Comparison of ENCODE assay signal across 8 mouse cellular contexts in the genomic region with DNA sequence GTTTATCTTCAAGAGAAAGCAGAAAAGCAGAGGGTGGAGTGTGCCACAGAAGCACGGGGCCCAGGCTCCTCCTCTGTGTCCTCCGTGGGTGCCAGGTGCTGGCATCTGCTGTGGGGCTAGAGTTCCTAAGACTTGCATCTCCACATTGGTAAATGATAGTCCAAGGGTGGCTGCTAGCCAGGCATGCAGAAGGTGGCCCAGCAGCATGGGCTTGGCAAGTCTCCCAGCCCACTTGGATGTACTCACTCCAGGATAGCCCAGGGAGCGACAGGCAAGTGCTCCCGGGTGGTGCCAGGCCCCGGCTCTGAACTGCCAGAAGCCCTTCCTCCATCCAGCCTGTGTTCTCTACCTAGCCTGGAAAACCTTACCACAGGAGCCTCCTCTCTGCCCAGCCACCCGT.
DNase-seq lines count a peak whose midpoint lies in the region; ATAC-seq and TF ChIP-seq lines count a peak whose summit lies in the region.

No protein-coding gene starts in this region.

- H3K36me3 ChIP-seq in kidney, embryonic 14.5 days (ENCODE audit: control insufficient read depth, insufficient read depth, low read length) = no peaks in the 10 kb centered on the region; the same call in 1 of the 2 replicates
- peaks cover 6% of the 10 kb centered on the region; the same call in 1 of the 2 replicates for H3K36me3 ChIP-seq in embryonic facial prominence, embryonic 15.5 days
- H3K36me3 ChIP-seq in stomach, postnatal 0 days (ENCODE audit: control insufficient read depth, insufficient read depth, low read length) = no peaks in the 10 kb centered on the region

- DNase-seq in kidney, adult 11 months = peak; percentile 90
- DNase-seq in adrenal gland, postnatal 10 days = peak; percentile 69
- peak; percentile 89 to 91 for DNase-seq in kidney, adult 8-10 months
- DNase-seq in stomach, postnatal 0 days (ENCODE audit: low spot score) = no peak
- DNase-seq in B cell, adult 2 months = no peak

- no peak overlapping the region for H3K4me2 ChIP-seq in kidney, embryonic 14.5 days (replicated peaks; ENCODE audit: low read depth, low read length)
- no peak overlapping the region for H3K4me2 ChIP-seq in embryonic facial prominence, embryonic 15.5 days (replicated peaks)
- no peak overlapping the region for H3K4me2 ChIP-seq in stomach, postnatal 0 days (replicated peaks; ENCODE audit: low read depth)

- no peak overlapping the region for H3K4me3 ChIP-seq in kidney, embryonic 14.5 days (ENCODE audit: low read length)
- no peak overlapping the region for H3K4me3 ChIP-seq in embryonic facial prominence, embryonic 15.5 days (replicated peaks)
- no peak overlapping the region for H3K4me3 ChIP-seq in stomach, postnatal 0 days (ENCODE audit: low read depth, low read length)

- ATAC-seq in kidney, embryonic 14.5 days (ENCODE audit: low FRiP score, low TSS enrichment) = no peak
- no peak for ATAC-seq in embryonic facial prominence, embryonic 15.5 days (ENCODE audit: insufficient number of reproducible peaks, low FRiP score, low TSS enrichment, low read depth)
- ATAC-seq in stomach, postnatal 0 days (ENCODE audit: low FRiP score, low TSS enrichment) = no peak
- ATAC-seq in megakaryocyte, adult 5-6 weeks (ENCODE audit: poor library complexity, severe bottlenecking) = no peak

- no peaks in the 10 kb centered on the region for H3K27me3 ChIP-seq in kidney, embryonic 14.5 days (ENCODE audit: control insufficient read depth, insufficient read depth, low read length)
- H3K27me3 ChIP-seq in embryonic facial prominence, embryonic 15.5 days = no peaks in the 10 kb centered on the region
- no peaks in the 10 kb centered on the region for H3K27me3 ChIP-seq in stomach, postnatal 0 days (ENCODE audit: control insufficient read depth, insufficient read depth, low read length)

- WGBS in kidney, embryonic 14.5 days = 88% methylated on average over 6 of the region's 6 CpGs
- WGBS in embryonic facial prominence, embryonic 15.5 days = 70% methylated on average over 6 of the region's 6 CpGs
- 59% methylated on average over 6 of the region's 6 CpGs for WGBS in stomach, postnatal 0 days

- H3K27ac ChIP-seq in kidney, embryonic 14.5 days (ENCODE audit: low read depth, low read length) = no peak overlapping the region
- 0 out of 2 replicates have a peak overlapping the region, but pooled peaks have one; percentile 1 for H3K27ac ChIP-seq in embryonic facial prominence, embryonic 15.5 days (replicated peaks)
- H3K27ac ChIP-seq in stomach, postnatal 0 days (replicated peaks) = peak overlapping the region; percentile 35; the same call in 1 of the 2 replicates

- H3K9me3 ChIP-seq in kidney, embryonic 14.5 days (ENCODE audit: control insufficient read depth, low read length) = no peaks in the 10 kb centered on the region
- no peaks in the 10 kb centered on the region for H3K9me3 ChIP-seq in embryonic facial prominence, embryonic 15.5 days (replicated peaks)
- H3K9me3 ChIP-seq in stomach, postnatal 0 days (ENCODE audit: control insufficient read depth, low read length) = no peaks in the 10 kb centered on the region

- no peak overlapping the region for H3K9ac ChIP-seq in kidney, embryonic 14.5 days (ENCODE audit: low read depth, low read length)
- H3K9ac ChIP-seq in embryonic facial prominence, embryonic 15.5 days = no peak overlapping the region
- H3K9ac ChIP-seq in stomach, postnatal 0 days (ENCODE audit: low read length) = no peak overlapping the region

- TF ChIP-seq CTCF in stomach, postnatal 0 days (IDR thresholded peaks at IDR 0.05; ENCODE audit: low read depth) = no peak

- no peak for TF ChIP-seq EP300 in stomach, postnatal 0 days (optimal IDR thresholded peaks at IDR 0.05)

- 0 out of 2 replicates have a peak, but pooled peaks cover 3% of the 10 kb centered on the region for H3K4me1 ChIP-seq in kidney, embryonic 14.5 days (ENCODE audit: control insufficient read depth, insufficient read depth, low read length)
- H3K4me1 ChIP-seq in embryonic facial prominence, embryonic 15.5 days = peaks cover 29% of the 10 kb centered on the region
- 0 out of 2 replicates have a peak, but pooled peaks cover 5% of the 10 kb centered on the region for H3K4me1 ChIP-seq in stomach, postnatal 0 days (replicated peaks; ENCODE audit: control insufficient read depth, insufficient read depth)

Comparison
In these comparisons a context has a peak if more than half of its experiments do, and no peak if none do; other contexts are left out.
1. DNase-seq: peak in kidney, adult 11 months (single experiment), adrenal gland, postnatal 10 days (single experiment) and kidney, adult 8-10 months (2 of 2); none in stomach, postnatal 0 days (single experiment) and B cell, adult 2 months (0 of 2).